Mouse (Mus musculus): ENCODE results near the gene Muc3. TPM values are rescaled to one million over a fixed set of nuclear protein-coding genes. Genes with fewer than 3 reads are reported as not detected.
"Not testable (repeated sequence)": the region's sequence is repeated elsewhere in the genome, so short reads cannot be mapped to it uniquely, and the experiment has no call there.

Gene Muc3
- total RNA-seq, 4 experiments from 2014 or later: not detected

GRCm38 (mm10) chr5:137122686-137123193, 26.4 kb downstream of the Muc3 start:
- peak; percentile 48 to 55 for DNase-seq (ENCODE audit: low spot score in 2 of 2)

- DNase-seq (ENCODE audit: low spot score in 2 of 2): no peak
These were observed 27.8 kb downstream of the Muc3 start for GRCm38 (mm10) chr5:137121280-137121679.

GRCm38 (mm10) chr5:137118878-137119277, 30.2 kb downstream of the Muc3 start:
- no peak for DNase-seq (ENCODE audit: low spot score in 2 of 2)

- not testable (repeated sequence) for DNase-seq (ENCODE audit: low spot score in 2 of 2)
These were observed 31.1 kb downstream of the Muc3 start for GRCm38 (mm10) chr5:137117994-137118393.

- no peak for DNase-seq (ENCODE audit: low spot score in 2 of 2)
These were observed 32.1 kb downstream of the Muc3 start for GRCm38 (mm10) chr5:137116987-137117386.

GRCm38 (mm10) chr5:137115866-137116847, 33.0 kb downstream of the Muc3 start, which contains the start of gene Trim56:
TSS of gene Trim56 (minus strand) at chr5:137116209.
- DNase-seq (ENCODE audit: low spot score in 2 of 2): no peak

- DNase-seq (ENCODE audit: low spot score in 2 of 2): no peak
These were observed 34.1 kb downstream of the Muc3 start for GRCm38 (mm10) chr5:137114891-137115561.

- no peak for DNase-seq (ENCODE audit: low spot score in 2 of 2)
These were observed 37.3 kb downstream of the Muc3 start for GRCm38 (mm10) chr5:137111542-137112408.

- no peak for DNase-seq (ENCODE audit: low spot score in 2 of 2)
These were observed 38.3 kb downstream of the Muc3 start for GRCm38 (mm10) chr5:137110863-137111262.

- no peak for DNase-seq (ENCODE audit: low spot score in 2 of 2)
These were observed 39.1 kb downstream of the Muc3 start for GRCm38 (mm10) chr5:137109941-137110593.

GRCm38 (mm10) chr5:137108111-137108510, 41.0 kb downstream of the Muc3 start:
- DNase-seq (ENCODE audit: low spot score in 2 of 2): no peak

- no peak for DNase-seq (ENCODE audit: low spot score in 2 of 2)
These were observed 41.5 kb downstream of the Muc3 start for GRCm38 (mm10) chr5:137107670-137108069.

- peak; percentile 56 to 89 for DNase-seq (ENCODE audit: low spot score in 2 of 2)
These were observed 42.1 kb downstream of the Muc3 start for GRCm38 (mm10) chr5:137107024-137107423.

- DNase-seq (ENCODE audit: low spot score in 2 of 2): no peak
These were observed 42.7 kb downstream of the Muc3 start for GRCm38 (mm10) chr5:137106434-137106833.

GRCm38 (mm10) chr5:137103969-137104368, 45.2 kb downstream of the Muc3 start:
- no peak for DNase-seq (ENCODE audit: low spot score in 2 of 2)

- DNase-seq (ENCODE audit: low spot score in 2 of 2): peak; percentile 49 to 58
These were observed 46.3 kb downstream of the Muc3 start for GRCm38 (mm10) chr5:137102575-137103522.

GRCm38 (mm10) chr5:137102078-137102477, 47.0 kb downstream of the Muc3 start:
- no peak for DNase-seq (ENCODE audit: low spot score in 2 of 2)

GRCm38 (mm10) chr5:137100660-137101059, 48.5 kb downstream of the Muc3 start:
- no peak for DNase-seq (ENCODE audit: low spot score in 2 of 2)

GRCm38 (mm10) chr5:137098418-137098817, 50.7 kb downstream of the Muc3 start:
- no peak for DNase-seq (ENCODE audit: low spot score in 2 of 2)

All from layer of hippocampus, adult 8-10 months (tissue).